Mouse (Mus musculus): ENCODE measurements at regions not wholly inside any gene's neighbourhood (a gene's known extent, or its start where the extent isn't known, plus 50 kb on each side); places are given as distances from the start of the nearest gene placed in this dataset.
A peak's percentile ranks its signal among the peaks of the same experiment; 100 is the strongest.

GRCm38 (mm10) chr3:126491251-126491913 is 104.7 kb upstream of the Camk2d start:
- intact Hi-C loops (cut with DNase I) = no loop called here
- DNase-seq = no peak

GRCm38 (mm10) chr3:126491914-126492265 is 104.2 kb upstream of the Camk2d start:
- DNase-seq = no peak

GRCm38 (mm10) chr3:126498823-126499222 is 97.3 kb upstream of the Camk2d start:
- intact Hi-C loops (cut with DNase I) = no loop called here
- no peak for DNase-seq

More at GRCm38 (mm10) chr3:126491914-126492265, 104.2 kb upstream of the Camk2d start:
- intact Hi-C loops (cut with DNase I) = no loop called here

- DNase-seq = no peak
- intact Hi-C loops (cut with DNase I) = no loop called here
These were observed 95.9 kb upstream of the Camk2d start for GRCm38 (mm10) chr3:126500247-126500646.

- no peak for DNase-seq
- intact Hi-C loops (cut with DNase I) = no loop called here
These were observed 94.3 kb upstream of the Camk2d start for GRCm38 (mm10) chr3:126501826-126502225.

DNA sequence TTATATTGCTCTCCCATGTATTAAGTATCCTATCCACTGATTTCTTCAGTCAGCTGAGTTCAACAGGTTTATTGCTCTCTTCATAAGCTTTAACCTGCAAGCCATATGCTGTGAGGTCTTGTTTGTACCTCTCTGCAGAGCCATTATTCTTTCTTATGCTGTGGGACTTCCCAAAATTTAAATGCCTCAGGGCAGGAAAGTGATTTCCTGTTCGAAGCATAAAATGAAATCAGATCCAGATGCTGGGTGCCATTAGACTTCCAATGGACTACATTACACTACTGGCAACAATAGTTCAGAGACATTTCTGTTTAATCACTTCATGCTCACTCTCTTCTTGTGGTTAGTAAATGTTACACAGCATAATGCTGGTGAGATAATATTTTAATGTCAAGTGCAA is 90.4 kb upstream of the Camk2d start:
- intact Hi-C loops (cut with DNase I) = no loop called here
- no peak for DNase-seq

DNA sequence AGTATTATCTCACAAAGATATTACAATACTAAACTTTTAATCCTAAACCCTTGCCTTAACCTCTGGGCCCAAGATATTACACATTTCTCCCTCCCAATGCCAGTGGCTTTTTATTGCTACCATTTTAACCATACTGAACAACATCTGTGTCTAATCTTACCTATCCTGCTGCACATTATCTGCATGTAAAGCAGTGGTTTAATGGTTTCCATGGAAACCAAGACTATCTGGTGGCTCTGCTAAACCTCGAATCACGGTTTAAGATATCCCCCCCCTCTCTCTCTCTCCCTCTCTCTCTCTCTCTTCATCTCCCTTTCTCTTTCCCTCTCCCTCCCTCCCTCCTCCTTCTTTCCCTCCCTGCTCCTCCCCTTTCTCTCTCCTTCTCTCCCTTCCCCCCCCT is 81.3 kb upstream of the Camk2d start:
- DNase-seq = no peak

DNA sequence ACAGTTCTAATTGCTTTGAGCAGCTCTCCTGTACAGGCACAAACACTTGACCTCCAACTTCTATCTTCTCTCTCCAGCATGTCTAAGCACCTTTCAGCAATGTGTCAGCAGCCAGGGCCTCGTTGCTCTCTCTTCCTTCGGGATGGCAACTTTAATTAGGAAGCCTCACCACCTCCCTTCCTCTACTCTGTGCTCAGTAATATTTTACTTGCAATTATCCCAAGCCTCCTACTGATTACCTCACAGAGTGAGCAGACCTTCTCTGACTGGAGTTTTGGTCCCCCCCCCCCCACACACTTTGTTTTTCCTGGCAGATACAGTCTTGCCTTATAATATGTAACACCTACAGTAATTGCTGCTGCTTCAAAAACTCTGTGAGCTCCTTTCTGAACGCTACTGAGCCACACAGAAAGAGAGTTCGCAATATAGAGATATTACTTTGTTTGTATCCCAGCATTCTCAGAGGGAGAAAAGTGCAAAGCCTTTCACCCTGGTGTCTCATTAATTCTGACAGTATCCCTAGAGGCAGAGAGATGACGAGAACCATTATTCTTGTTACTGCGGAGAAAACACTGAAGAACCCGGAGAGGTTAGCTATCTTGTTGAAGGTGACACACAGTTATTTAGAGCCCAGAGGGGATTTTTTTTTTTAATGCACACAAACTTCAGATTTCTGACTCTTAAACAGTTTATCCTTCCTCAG is 61.8 kb upstream of the Camk2d start:
- intact Hi-C loops (cut with DNase I) = no loop called here
- no peak for DNase-seq

More for the DNA sequence above, 81.3 kb upstream of the Camk2d start:
- intact Hi-C loops (cut with DNase I) = no loop called here

- intact Hi-C loops (cut with DNase I) = no loop called here
- no peak for DNase-seq
These were observed 60.8 kb upstream of the Camk2d start for GRCm38 (mm10) chr3:126535340-126535739.

- DNase-seq = no peak
- intact Hi-C loops (cut with DNase I) = no loop called here
These were observed 57.6 kb upstream of the Camk2d start for GRCm38 (mm10) chr3:126538516-126538915.

GRCm38 (mm10) chr3:126541105-126541504 is 55.0 kb upstream of the Camk2d start:
- DNase-seq = peak in 1 of 2 experiments; percentile 23
- intact Hi-C loops (cut with DNase I) = no loop called here
